Mouse (Mus musculus) spleen, adult 12 weeks (tissue): ENCODE data around the gene H2-M11.

Source experiments
- DNase-seq: peaks from one replicate; pipeline ENCODE4 v3.0.0; 2022; ENCODE audit warnings: low spot score

H2-M11 gene

GRCm38 (mm10) chr17:36546775-36547174 lies at the start of gene H2-M11:
TSS of gene H2-M11 (plus strand) at chr17:36547075.
- DNase-seq, result no peak

GRCm38 (mm10) chr17:36500435-36500834 lies 46.4 kb upstream of the H2-M11 start:
- DNase-seq, result no peak

GRCm38 (mm10) chr17:36503910-36504309 lies 43.0 kb upstream of the H2-M11 start:
- DNase-seq, result no peak
